Mouse (Mus musculus) midbrain, embryonic 11.5 days (tissue): Measurements from ENCODE around the gene Hsbp1. TPM values are rescaled to one million over a fixed set of nuclear protein-coding genes. Genes with fewer than 3 reads are reported as not detected.
A peak's percentile ranks its signal among the peaks of the same experiment; 100 is the strongest.
"Not testable (repeated sequence)": the region's sequence is repeated elsewhere in the genome, so short reads cannot be mapped to it uniquely, and the experiment has no call there.

Experiments used
- ATAC-seq: fragments of 200-750 bp; cut with Nextera tagmentation; 2 replicates; pipeline ENCODE4 v1.8.0; 2017; ENCODE audit warnings: moderate TSS enrichment, moderate library complexity; ENCODE audit not compliant: low FRiP score
- DNase-seq: peaks from one replicate; pipeline ENCODE4 v3.0.0; 2015; ENCODE audit warnings: low spot score; ENCODE audit errors: missing footprints
- H3K27ac ChIP-seq: fragments of 300-500 bp; sonication (generic); 2 replicates; pipeline ENCODE4 v1.5.1; 2014; ENCODE audit warnings: low read depth, low read length
- H3K27me3 ChIP-seq: fragments of 300-500 bp; sonication (generic); 2 replicates; pipeline ENCODE4 v1.6.1; 2014; ENCODE audit warnings: mild to moderate bottlenecking, low read length, moderate library complexity, mixed read lengths; ENCODE audit not compliant: control insufficient read depth, insufficient read depth
- H3K36me3 ChIP-seq: fragments of 300-500 bp; sonication (generic); 2 replicates; pipeline ENCODE4 v1.6.1; 2014; ENCODE audit warnings: mild to moderate bottlenecking, low read length, moderate library complexity, mixed read lengths; ENCODE audit not compliant: control insufficient read depth, insufficient read depth
- H3K4me1 ChIP-seq: fragments of 300-500 bp; sonication (generic); 2 replicates; pipeline ENCODE4 v1.6.1; 2014; ENCODE audit warnings: low read length; ENCODE audit not compliant: control insufficient read depth, insufficient read depth
- H3K4me2 ChIP-seq: fragments of 300-500 bp; sonication (generic); 2 replicates; pipeline ENCODE4 v1.6.1; 2014; ENCODE audit warnings: mild to moderate bottlenecking, moderate library complexity
- H3K4me3 ChIP-seq: fragments of 300-500 bp; sonication (generic); 2 replicates; pipeline ENCODE4 v1.5.1; 2014; ENCODE audit warnings: low read depth, low read length
- H3K9ac ChIP-seq: fragments of 300-500 bp; sonication (generic); 2 replicates; pipeline ENCODE4 v1.6.1; 2014; ENCODE audit warnings: low read length
- H3K9me3 ChIP-seq: fragments of 300-500 bp; sonication (generic); 2 replicates; pipeline ENCODE4 v1.6.1; 2016; ENCODE audit warnings: low read length; ENCODE audit not compliant: control insufficient read depth
- WGBS: fragments of 180-500 bp; shearing (Covaris S2); extraction: QIAGEN DNeasy Blood & Tissue Kit; methylation state at CpG from one replicate; pipeline ENCODE4 v1.1.7; 2014; 5-methylcytosine and 5-hydroxymethylcytosine counted together
- polyA plus RNA-seq: library from polyadenylated mRNA; unstranded; fragments of >200 nt; fragmentation: Nextera tagmentation; extraction: Ambion mirVana; gene quantifications from 2 replicates; pipeline ENCODE4 v1.2.1, GENCODE M21; 2014

Gene Hsbp1
- polyA plus RNA-seq, 1 experiment from 2014 or later = 374 TPM

GRCm38 (mm10) chr8:119345029-119345682, 868 bp downstream of the Hsbp1 start:
- Histone ChIP-seq H3K9ac (peak overlapping the region; percentile 93), H3K27me3 (no peaks in the 10 kb centered on the region), H3K4me3 (peak overlapping the region; percentile 93), H3K4me1 (peaks cover 5% of the 10 kb centered on the region), H3K27ac (no peak overlapping the region), H3K36me3 (peaks cover 16% of the 10 kb centered on the region; the same call in 1 of the 2 replicates), H3K4me2 (peak overlapping the region; percentile 77), H3K9me3 (no peaks in the 10 kb centered on the region)
- ATAC-seq = peak; percentile 10; the same call in 1 of the 2 replicates
- peak; percentile 87 for DNase-seq
- 57% methylated on average over 22 of the region's 22 CpGs for WGBS

GRCm38 (mm10) chr8:119345683-119346075, 1.4 kb downstream of the Hsbp1 start:
- no peak overlapping the region; the same call in 1 of the 2 replicates for H3K4me3 ChIP-seq
- H3K27me3 ChIP-seq = no peaks in the 10 kb centered on the region
- no peaks in the 10 kb centered on the region for H3K9me3 ChIP-seq
- DNase-seq (no peak), ATAC-seq (no peak)
- H3K4me1 ChIP-seq = peaks cover 5% of the 10 kb centered on the region
- peaks cover 16% of the 10 kb centered on the region; the same call in 1 of the 2 replicates for H3K36me3 ChIP-seq
- H3K27ac ChIP-seq = no peak overlapping the region
- WGBS = 83% methylated on average over 15 of the region's 15 CpGs
- H3K4me2 ChIP-seq = no peak overlapping the region; the same call in 1 of the 2 replicates
- H3K9ac ChIP-seq = no peak overlapping the region

- WGBS = 93% methylated on average over 19 of the region's 19 CpGs
Observed at GRCm38 (mm10) chr8:119351647-119352046, 7.4 kb downstream of the Hsbp1 start.

GRCm38 (mm10) chr8:119352977-119353658, 8.8 kb downstream of the Hsbp1 start:
- Histone ChIP-seq H3K27ac (no peak overlapping the region), H3K9me3 (no peaks in the 10 kb centered on the region), H3K4me1 (no peaks in the 10 kb centered on the region), H3K27me3 (no peaks in the 10 kb centered on the region), H3K4me2 (no peak overlapping the region), H3K9ac (no peak overlapping the region), H3K36me3 (peaks cover 9% of the 10 kb centered on the region; the same call in 1 of the 2 replicates), H3K4me3 (no peak overlapping the region)
- 86% methylated on average over 10 of the region's 10 CpGs for WGBS
- DNase-seq (no peak), ATAC-seq (no peak)

More at GRCm38 (mm10) chr8:119351647-119352046, 7.4 kb downstream of the Hsbp1 start:
- Histone ChIP-seq H3K27me3 (no peaks in the 10 kb centered on the region), H3K36me3 (peaks cover 16% of the 10 kb centered on the region; the same call in 1 of the 2 replicates), H3K4me1 (no peaks in the 10 kb centered on the region), H3K9me3 (no peaks in the 10 kb centered on the region), H3K9ac (no peak overlapping the region), H3K27ac (no peak overlapping the region), H3K4me3 (no peak overlapping the region), H3K4me2 (no peak overlapping the region)
- DNase-seq (no peak), ATAC-seq (no peak)

- Histone ChIP-seq H3K9ac (no peak overlapping the region), H3K4me3 (no peak overlapping the region), H3K36me3 (peaks cover 5% of the 10 kb centered on the region; the same call in 1 of the 2 replicates), H3K27ac (no peak overlapping the region), H3K4me2 (no peak overlapping the region), H3K4me1 (no peaks in the 10 kb centered on the region), H3K27me3 (no peaks in the 10 kb centered on the region), H3K9me3 (no peaks in the 10 kb centered on the region)
- WGBS = 83% methylated on average over 6 of the region's 6 CpGs
- no peak for ATAC-seq
- DNase-seq = no peak
Observed at GRCm38 (mm10) chr8:119353659-119354023, 9.4 kb downstream of the Hsbp1 start.

GRCm38 (mm10) chr8:119356631-119357030, 12.3 kb downstream of the Hsbp1 start:
- WGBS = 55% methylated on average over 4 of the region's 5 CpGs
- not testable (repeated sequence) for H3K4me1 ChIP-seq, DNase-seq, H3K27me3 ChIP-seq, H3K4me2 ChIP-seq, H3K27ac ChIP-seq, ATAC-seq, H3K9ac ChIP-seq, H3K36me3 ChIP-seq, H3K4me3 ChIP-seq, H3K9me3 ChIP-seq

- H3K4me2 ChIP-seq = no peak overlapping the region
- no peak for DNase-seq
- WGBS = 85% methylated on average over 7 of the region's 7 CpGs
Observed at GRCm38 (mm10) chr8:119358175-119358574, 13.9 kb downstream of the Hsbp1 start.

GRCm38 (mm10) chr8:119358836-119359235, 14.5 kb downstream of the Hsbp1 start:
- H3K4me3 ChIP-seq = no peak overlapping the region
- H3K9me3 ChIP-seq = no peaks in the 10 kb centered on the region
- 46% methylated on average over 14 of the region's 14 CpGs for WGBS
- no peaks in the 10 kb centered on the region for H3K36me3 ChIP-seq
- no peaks in the 10 kb centered on the region for H3K27me3 ChIP-seq
- no peak overlapping the region for H3K4me2 ChIP-seq
- no peaks in the 10 kb centered on the region for H3K4me1 ChIP-seq
- no peak for ATAC-seq
- H3K9ac ChIP-seq = no peak overlapping the region
- no peak overlapping the region for H3K27ac ChIP-seq
- DNase-seq = peak; percentile 88

More at GRCm38 (mm10) chr8:119358175-119358574, 13.9 kb downstream of the Hsbp1 start:
- no peaks in the 10 kb centered on the region for H3K27me3 ChIP-seq
- H3K27ac ChIP-seq = no peak overlapping the region
- ATAC-seq = no peak
- no peaks in the 10 kb centered on the region for H3K9me3 ChIP-seq
- no peaks in the 10 kb centered on the region for H3K4me1 ChIP-seq
- H3K36me3 ChIP-seq = no peaks in the 10 kb centered on the region
- no peak overlapping the region for H3K4me3 ChIP-seq
- H3K9ac ChIP-seq = no peak overlapping the region

- Histone ChIP-seq H3K27ac (no peak overlapping the region), H3K4me1 (no peaks in the 10 kb centered on the region), H3K27me3 (no peaks in the 10 kb centered on the region), H3K4me3 (no peak overlapping the region), H3K4me2 (no peak overlapping the region), H3K9ac (no peak overlapping the region), H3K9me3 (no peaks in the 10 kb centered on the region), H3K36me3 (no peaks in the 10 kb centered on the region)
- 69% methylated on average over 8 of the region's 8 CpGs for WGBS
- DNase-seq (no peak), ATAC-seq (peak; percentile 44; the same call in 1 of the 2 replicates)
Observed at GRCm38 (mm10) chr8:119360686-119361295, 16.5 kb downstream of the Hsbp1 start.
